Mouse (Mus musculus) cerebellum, adult 2 months (tissue): ENCODE data around the gene Acer1. TPM values are rescaled to one million over a fixed set of nuclear protein-coding genes. Genes with fewer than 3 reads are reported as not detected.

Experiments
- DNase-seq, 2 experiments: peaks; one replicate each; pipeline ENCODE4 v3.0.0; 2021
- H3K27ac ChIP-seq: fragments of 200-500 bp; 2 replicates; pipeline ENCODE4 v1.5.1; 2012; ENCODE audit warnings: low read length, control low read depth, inconsistent platforms; ENCODE audit not compliant: insufficient read depth
- H3K27me3 ChIP-seq: fragments of 200-500 bp; 2 replicates; pipeline ENCODE4 v1.6.1; 2012; ENCODE audit warnings: inconsistent platforms, mild to moderate bottlenecking, low read length, moderate library complexity; ENCODE audit not compliant: control insufficient read depth, insufficient read depth
- H3K4me1 ChIP-seq: fragments of 200-500 bp; 2 replicates; pipeline ENCODE4 v1.6.1; 2011; ENCODE audit warnings: low read length; ENCODE audit not compliant: control insufficient read depth, insufficient read depth
- H3K4me3 ChIP-seq: fragments of 200-500 bp; replicated peaks from 2 replicates; pipeline ENCODE3; 2011; ENCODE audit warnings: mild to moderate bottlenecking, low read depth, low read length, control low read depth; ENCODE audit not compliant: insufficient read depth
- CTCF ChIP-seq: fragments of 200-500 bp; IDR thresholded peaks from 2 replicates; pipeline ENCODE4 v1.5.1; 2011; ENCODE audit warnings: low read depth, mild to moderate bottlenecking, control low read depth, low read length, moderate library complexity, borderline replicate concordance; ENCODE audit not compliant: insufficient read depth
- POLR2A ChIP-seq: fragments of 200-500 bp; IDR thresholded peaks from 2 replicates; pipeline ENCODE4 v1.6.1; 2011; ENCODE audit warnings: low read length, control low read depth, borderline replicate concordance; ENCODE audit not compliant: insufficient read depth
- WGBS: fragments of 180-500 bp; shearing (Covaris S2); methylation state at CpG from one replicate; pipeline ENCODE4 v1.1.7; 2018; 5-methylcytosine and 5-hydroxymethylcytosine counted together
- polyA plus RNA-seq: library from polyadenylated mRNA; depleted of rRNA; stranded (reverse); fragments of >200 nt; gene quantifications from 2 replicates; pipeline ENCODE4 v1.2.3, GENCODE M21; 2012; rRNA removed

The Acer1 gene
- polyA plus RNA-seq = not detected in 2 replicates

DNA sequence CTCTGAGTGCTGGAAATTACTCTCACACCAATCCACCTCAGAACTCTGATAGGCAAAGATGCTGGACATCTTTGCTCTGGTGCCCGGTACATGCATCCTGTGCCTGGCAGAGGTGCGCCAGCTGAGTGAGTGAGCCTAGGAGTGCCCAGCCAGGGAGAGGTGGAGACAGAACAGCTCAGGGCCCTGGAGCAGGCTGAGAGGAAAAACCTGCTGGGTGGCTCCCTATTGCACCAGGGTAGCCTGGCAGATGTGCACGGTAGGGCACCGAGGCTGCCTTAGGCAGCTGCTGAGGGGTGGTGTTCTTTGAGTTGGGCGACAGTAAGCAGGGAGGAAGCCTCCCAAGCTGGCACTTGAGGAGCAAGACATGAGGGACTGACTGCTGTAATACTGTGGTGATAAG is at the start of gene Acer1:
Acer1 (minus strand) TSS at position 114 of the 400 bp plus-strand sequence.
- TF ChIP-seq CTCF (no peak), POLR2A (no peak)
- no peaks in the 10 kb centered on the region for H3K27me3 ChIP-seq
- DNase-seq = no peak
- no peak within 1 kb of the TSS for H3K4me3 ChIP-seq
- 72% methylated on average over 5 of the region's 5 CpGs for WGBS
- H3K4me1 ChIP-seq = no peaks in the 10 kb centered on the region
- H3K27ac ChIP-seq = no peak within 1 kb of the TSS

DNA sequence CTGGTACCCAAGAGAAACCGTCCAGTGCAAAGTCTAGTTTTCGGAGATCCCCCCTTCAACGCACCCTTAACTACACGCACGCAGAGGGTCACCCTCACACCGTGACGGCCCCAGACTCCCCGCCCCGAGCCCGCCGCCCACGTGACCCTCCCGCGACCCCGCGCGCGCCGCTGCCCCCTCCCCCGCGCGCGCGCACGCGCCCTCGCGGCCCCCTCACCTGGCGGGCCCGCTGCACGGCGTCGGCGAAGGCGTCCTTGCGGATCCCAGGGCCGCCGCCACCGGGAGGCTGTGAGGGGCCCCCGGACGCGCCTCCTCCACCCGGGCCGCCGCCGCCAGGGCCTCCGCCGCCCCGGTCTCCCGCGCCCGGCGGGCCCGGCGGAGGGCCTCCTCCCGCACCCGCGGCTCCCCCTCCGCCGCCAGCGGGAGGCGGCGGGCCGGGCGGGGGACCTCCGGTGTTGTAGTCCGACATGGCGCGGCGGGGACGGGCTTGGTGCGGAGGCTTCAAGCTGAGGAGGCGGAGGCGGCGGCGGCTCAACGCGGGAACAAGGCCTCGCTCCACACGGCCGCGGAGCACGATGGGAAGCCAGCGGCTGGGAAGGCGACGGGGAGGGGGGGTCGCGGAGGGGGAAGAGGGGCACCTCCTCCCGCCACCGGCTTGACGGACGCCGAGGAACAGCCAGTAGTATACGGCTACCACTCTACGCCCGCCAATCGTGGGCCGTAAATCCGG is 49.2 kb upstream of the Acer1 start, which contains the start of gene Khsrp:
Khsrp (minus strand) TSS at position 592 of the 730 bp plus-strand sequence.
- H3K27ac ChIP-seq = peak within 1 kb of the TSS; percentile 60
- WGBS = 1% methylated on average over 98 of the region's 99 CpGs
- H3K4me1 ChIP-seq = peaks cover 8% of the 10 kb centered on the region
- peak within 1 kb of the TSS; percentile 82 for H3K4me3 ChIP-seq
- peak; percentile 70 for TF ChIP-seq POLR2A
- TF ChIP-seq CTCF = no peak
- H3K27me3 ChIP-seq = no peaks in the 10 kb centered on the region
- no peak for DNase-seq

DNA sequence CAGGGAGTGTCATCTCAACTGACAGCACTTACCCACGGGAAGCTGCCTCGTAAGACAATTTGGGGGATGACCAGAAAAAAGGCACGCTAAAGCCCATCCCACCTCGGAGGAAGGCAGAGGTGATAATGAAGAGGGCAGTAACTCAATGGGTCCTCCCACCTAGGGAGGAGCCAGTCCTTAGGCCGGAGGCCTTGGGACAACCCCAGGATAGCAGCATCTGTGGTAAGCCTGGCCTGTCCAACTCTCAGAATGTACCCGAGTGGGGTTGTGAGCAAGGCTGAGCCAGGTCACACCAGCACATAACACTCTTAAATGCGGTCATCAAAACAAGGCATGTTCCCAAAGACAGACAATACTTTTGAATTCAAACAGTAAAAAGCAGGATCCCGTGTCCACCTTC is 47.8 kb upstream of the Acer1 start:
- WGBS = 18% methylated on average over 8 of the region's 8 CpGs
- Histone ChIP-seq H3K27me3 (no peaks in the 10 kb centered on the region), H3K27ac (no peak overlapping the region), H3K4me3 (peak overlapping the region; percentile 34), H3K4me1 (peaks cover 8% of the 10 kb centered on the region)
- TF ChIP-seq POLR2A = no peak
- no peak for DNase-seq

DNA sequence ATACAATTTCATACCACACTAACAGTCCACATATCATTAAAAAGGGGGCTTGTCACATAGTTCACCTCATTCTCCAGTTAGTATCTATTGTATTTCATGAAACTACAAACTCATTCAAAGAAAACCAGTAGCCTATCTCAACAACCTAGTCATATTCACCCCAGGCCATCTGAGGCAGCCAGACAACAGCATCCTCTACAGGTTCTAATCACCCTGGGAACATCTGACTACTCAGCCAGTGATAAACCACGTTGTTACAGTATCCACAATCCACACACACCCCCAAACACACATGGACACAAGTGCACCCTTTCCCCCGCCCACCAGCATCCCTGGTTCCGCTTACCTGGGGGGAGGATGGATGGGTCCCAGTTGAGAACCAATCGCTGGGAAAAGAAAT is 45.5 kb upstream of the Acer1 start:
- Histone ChIP-seq H3K4me3 (no peak overlapping the region), H3K27ac (no peak overlapping the region), H3K4me1 (peaks cover 8% of the 10 kb centered on the region), H3K27me3 (no peaks in the 10 kb centered on the region)
- TF ChIP-seq POLR2A (no peak), CTCF (no peak)
- 82% methylated on average over 4 of the region's 4 CpGs for WGBS
- DNase-seq = no peak

DNA sequence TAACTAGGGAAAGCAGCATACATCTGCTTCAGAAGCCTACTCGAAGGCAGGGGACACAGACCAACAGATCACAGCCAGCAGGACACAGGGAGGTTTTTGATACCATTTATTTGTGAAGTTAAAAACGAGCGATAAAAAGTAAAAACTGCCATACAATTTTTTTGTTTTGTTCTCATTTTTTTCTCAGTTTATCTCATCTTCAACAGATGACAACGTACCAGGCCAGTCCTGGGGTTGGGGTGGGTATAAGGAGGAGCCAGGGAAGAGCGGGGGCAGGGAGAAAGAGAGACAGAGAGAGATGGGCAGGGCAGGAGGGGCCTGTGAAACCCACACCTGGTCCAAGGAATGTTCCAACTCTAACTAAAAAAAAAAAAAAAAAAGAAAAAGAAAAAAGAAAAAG is 39.0 kb upstream of the Acer1 start:
- no peak for DNase-seq
- H3K4me3 ChIP-seq = no peak overlapping the region
- H3K4me1 ChIP-seq = no peaks in the 10 kb centered on the region
- WGBS = 86% methylated on average over 5 of the region's 5 CpGs
- TF ChIP-seq POLR2A (no peak), CTCF (no peak)
- no peak overlapping the region for H3K27ac ChIP-seq
- H3K27me3 ChIP-seq = no peaks in the 10 kb centered on the region

DNA sequence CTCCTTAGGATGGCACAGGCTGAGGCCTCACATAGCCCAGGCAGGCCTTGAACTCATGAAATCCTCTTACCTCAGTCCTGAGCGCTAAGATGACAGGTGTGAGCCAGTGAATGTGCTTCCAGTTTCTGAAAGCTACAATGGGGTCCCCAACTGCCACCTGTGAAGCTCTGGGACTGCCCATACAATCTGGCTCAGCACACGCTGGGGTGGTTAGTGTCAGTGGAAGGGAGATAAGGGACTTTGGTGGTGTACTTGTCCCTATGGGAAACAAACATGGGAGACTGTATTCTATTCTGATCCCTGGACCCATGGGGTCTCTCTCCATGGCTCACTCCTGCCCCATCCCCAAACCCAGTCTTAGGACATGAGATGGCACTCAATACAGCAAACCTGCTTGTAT is 37.8 kb upstream of the Acer1 start:
- H3K4me1 ChIP-seq = no peaks in the 10 kb centered on the region
- H3K4me3 ChIP-seq = no peak overlapping the region
- H3K27me3 ChIP-seq = no peaks in the 10 kb centered on the region
- WGBS = 81% methylated on average over 2 of the region's 2 CpGs
- no peak for TF ChIP-seq CTCF
- no peak for TF ChIP-seq POLR2A
- no peak for DNase-seq
- no peak overlapping the region for H3K27ac ChIP-seq

DNA sequence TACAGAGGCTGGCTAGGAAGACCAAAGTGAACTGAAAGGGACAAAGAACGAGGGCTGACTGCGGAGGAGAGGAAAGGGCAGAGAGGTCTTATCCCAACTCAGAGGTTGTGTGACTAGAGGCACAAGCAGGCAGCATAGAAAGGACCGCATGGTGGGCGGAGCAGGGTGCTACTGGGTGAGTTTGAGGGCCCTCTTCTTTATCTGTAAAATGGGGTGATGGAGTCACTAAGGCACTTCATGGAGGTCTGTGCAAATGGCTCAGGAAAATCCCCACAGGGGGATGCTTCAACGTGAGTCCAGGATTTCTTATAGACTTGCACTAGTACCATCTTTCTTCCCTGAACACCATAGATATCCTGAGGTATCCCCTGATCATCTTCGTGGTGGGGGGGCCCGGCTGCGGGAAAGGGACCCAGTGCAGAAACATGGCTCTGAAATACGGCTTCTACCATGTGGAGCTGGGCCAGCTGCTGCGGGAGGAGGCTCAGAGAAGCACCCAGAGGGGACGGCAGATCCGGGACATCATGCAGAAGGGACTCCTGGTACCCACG is 30.4 kb upstream of the Acer1 start:
- Histone ChIP-seq H3K4me3 (peak overlapping the region; percentile 96), H3K27ac (no peak overlapping the region), H3K4me1 (no peaks in the 10 kb centered on the region), H3K27me3 (no peaks in the 10 kb centered on the region)
- peak in 1 of 2 experiments; percentile 32 for DNase-seq
- TF ChIP-seq CTCF = no peak
- no peak for TF ChIP-seq POLR2A
- WGBS = 59% methylated on average over 13 of the region's 13 CpGs

DNA sequence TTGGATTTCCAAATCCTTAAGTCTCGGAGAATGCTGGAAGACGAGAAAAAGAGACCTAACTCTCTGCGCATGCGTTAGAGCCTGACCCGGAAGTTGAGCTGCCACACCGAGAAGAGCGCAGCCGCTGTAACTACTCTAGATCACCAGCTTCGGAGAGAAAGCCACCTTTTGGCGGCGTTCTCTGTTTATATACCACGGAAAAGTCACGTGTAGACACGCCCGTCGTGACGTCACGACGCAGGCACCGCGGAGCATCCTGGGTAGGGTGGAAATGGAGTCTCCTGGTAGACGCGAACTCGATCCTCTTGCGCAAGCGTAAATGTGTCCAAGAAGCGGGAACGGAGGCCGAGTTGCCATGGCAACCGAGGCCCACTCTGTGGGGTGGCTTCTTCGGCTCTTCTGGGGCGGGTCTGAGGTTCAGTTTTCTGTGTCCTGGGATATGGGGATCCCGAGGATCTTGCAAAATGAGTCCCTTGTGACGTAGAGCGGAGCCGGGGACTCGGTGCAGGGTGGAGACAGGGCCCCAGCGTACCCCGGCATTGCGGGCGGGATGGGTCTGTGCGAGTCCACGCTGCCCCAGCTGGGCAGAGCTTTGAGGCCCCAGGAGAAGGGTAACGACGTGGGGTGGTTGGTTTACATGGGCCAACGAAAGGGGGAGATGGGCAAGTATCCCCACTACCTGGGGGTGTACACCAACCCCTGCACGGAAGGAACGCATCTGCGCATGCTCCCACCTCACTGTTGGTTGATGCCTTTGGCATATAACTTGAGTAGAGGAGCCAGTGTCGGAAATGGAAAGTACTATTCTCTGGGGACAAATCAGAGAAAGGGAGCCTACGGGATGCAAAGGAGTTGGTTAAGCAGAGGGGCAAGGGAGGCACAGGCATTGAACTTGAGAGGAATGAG is 29.6 kb upstream of the Acer1 start, which contains the start of the genes Gtf2f1 and Gm17949:
Gtf2f1 (minus strand) TSS at position 53 of the 906 bp plus-strand sequence.
Gm17949 (plus strand) TSS at position 234 of the 906 bp plus-strand sequence.
- Histone ChIP-seq H3K27ac (peak within 1 kb of the TSS; percentile 69), H3K27me3 (no peaks in the 10 kb centered on the region), H3K4me1 (no peaks in the 10 kb centered on the region), H3K4me3 (peak within 1 kb of the TSS; percentile 96)
- TF ChIP-seq CTCF (no peak), POLR2A (peak; percentile 99)
- peak; percentile 94 to 96 for DNase-seq
- under 1% methylated on average over 51 of the region's 51 CpGs for WGBS
